Mouse (Mus musculus): ENCODE results near the gene Fbxo31.

The Fbxo31 gene

GRCm38 (mm10) chr8:121551065-121551985 lies 27.3 kb downstream of the Fbxo31 start:
- no peak for DNase-seq (ENCODE audit: low read depth)

GRCm38 (mm10) chr8:121550056-121550455 lies 28.6 kb downstream of the Fbxo31 start:
- DNase-seq (ENCODE audit: low read depth) = no peak

- DNase-seq (ENCODE audit: low read depth) = peak; percentile 89
Measured at GRCm38 (mm10) chr8:121547132-121547531, 31.5 kb downstream of the Fbxo31 start.

- DNase-seq (ENCODE audit: low read depth) = no peak
Measured at GRCm38 (mm10) chr8:121544936-121545335, 33.7 kb downstream of the Fbxo31 start.

- no peak for DNase-seq (ENCODE audit: low read depth)
Measured at GRCm38 (mm10) chr8:121544276-121544785, 34.3 kb downstream of the Fbxo31 start, which contains the start of gene 1700018B08Rik. Gene 1700018B08Rik (minus strand): TSS chr8:121544320.

- DNase-seq (ENCODE audit: low read depth) = no peak
Measured at GRCm38 (mm10) chr8:121542901-121543300, 35.7 kb downstream of the Fbxo31 start.

GRCm38 (mm10) chr8:121541862-121542261 lies 36.7 kb downstream of the Fbxo31 start:
- DNase-seq (ENCODE audit: low read depth) = no peak

GRCm38 (mm10) chr8:121532381-121532780 lies 46.2 kb downstream of the Fbxo31 start:
- DNase-seq (ENCODE audit: low read depth) = peak; percentile 67

GRCm38 (mm10) chr8:121530639-121531038 lies 48.0 kb downstream of the Fbxo31 start:
- DNase-seq (ENCODE audit: low read depth) = no peak

- no peak for DNase-seq (ENCODE audit: low read depth)
Measured at GRCm38 (mm10) chr8:121528790-121529189, 49.8 kb downstream of the Fbxo31 start.

- no peak for DNase-seq (ENCODE audit: low read depth)
Measured at GRCm38 (mm10) chr8:121527751-121528150, 50.9 kb downstream of the Fbxo31 start.

- DNase-seq (ENCODE audit: low read depth) = peak; percentile 13
Measured at GRCm38 (mm10) chr8:121526811-121527550, 51.6 kb downstream of the Fbxo31 start.

GRCm38 (mm10) chr8:121525111-121525818 lies 53.3 kb downstream of the Fbxo31 start:
- no peak for DNase-seq (ENCODE audit: low read depth)

GRCm38 (mm10) chr8:121513429-121513828 lies 65.2 kb downstream of the Fbxo31 start:
- peak; percentile 94 for DNase-seq (ENCODE audit: low read depth)

GRCm38 (mm10) chr8:121511751-121512150 lies 66.9 kb downstream of the Fbxo31 start:
- DNase-seq (ENCODE audit: low read depth) = no peak
